Mouse (Mus musculus): ENCODE measurements around the gene Rwdd3.

Gene Rwdd3

GRCm38 (mm10) chr3:121171243-121171871 is at the start of gene Rwdd3:
Gene Rwdd3, minus strand, starts transcription at chr3:121171695.
- in situ Hi-C loops (cut with MboI, MseI): loop anchor here (5.0 to 10.0 kb wide), 3 partner anchors 121 to 563 kb away; partner anchors contain the start of genes Alg14 and Cnn3

- in situ Hi-C loops (cut with MboI, MseI): no loop called here
These were observed 45.5 kb upstream of the Rwdd3 start for GRCm38 (mm10) chr3:121217011-121217410.

DNA sequence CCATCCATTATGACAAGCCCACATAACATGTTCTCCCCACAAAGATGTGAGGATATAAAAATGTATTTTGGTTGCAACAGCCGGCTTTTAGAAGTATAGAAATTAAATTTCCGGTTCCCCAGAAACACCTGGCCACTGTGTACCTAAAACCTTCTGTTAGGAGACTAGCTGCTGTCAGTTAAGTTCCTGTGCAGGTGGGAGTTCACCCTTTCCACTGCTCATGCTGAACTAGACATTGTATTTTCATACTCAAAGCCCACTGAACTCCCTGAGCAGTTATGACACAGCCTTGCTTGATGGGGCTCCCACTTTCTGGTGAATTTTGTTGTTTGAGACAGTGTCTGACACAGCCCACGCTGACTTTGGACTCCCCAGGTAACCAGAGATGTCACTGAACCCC is 42.0 kb upstream of the Rwdd3 start:
- in situ Hi-C loops (cut with MboI, MseI): no loop called here

DNA sequence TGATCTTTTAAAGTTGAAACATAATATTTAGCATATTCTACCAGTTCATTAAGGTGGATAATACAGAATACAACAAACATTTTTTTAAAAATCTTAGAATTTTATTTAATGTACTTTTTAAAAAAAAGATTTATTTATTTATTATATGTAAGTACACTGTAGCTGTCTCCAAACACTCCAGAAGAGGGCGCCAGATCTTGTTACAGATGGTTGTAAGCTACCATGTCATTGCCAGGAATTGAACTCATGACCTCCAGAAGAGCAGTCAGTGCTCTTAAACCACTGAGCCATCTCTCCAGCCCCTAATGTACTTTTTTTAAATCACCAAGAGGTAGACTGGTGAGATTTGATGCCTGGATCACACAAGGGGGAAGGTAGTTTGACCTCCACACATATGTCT is 40.7 kb upstream of the Rwdd3 start:
- in situ Hi-C loops (cut with MboI, MseI): no loop called here

DNA sequence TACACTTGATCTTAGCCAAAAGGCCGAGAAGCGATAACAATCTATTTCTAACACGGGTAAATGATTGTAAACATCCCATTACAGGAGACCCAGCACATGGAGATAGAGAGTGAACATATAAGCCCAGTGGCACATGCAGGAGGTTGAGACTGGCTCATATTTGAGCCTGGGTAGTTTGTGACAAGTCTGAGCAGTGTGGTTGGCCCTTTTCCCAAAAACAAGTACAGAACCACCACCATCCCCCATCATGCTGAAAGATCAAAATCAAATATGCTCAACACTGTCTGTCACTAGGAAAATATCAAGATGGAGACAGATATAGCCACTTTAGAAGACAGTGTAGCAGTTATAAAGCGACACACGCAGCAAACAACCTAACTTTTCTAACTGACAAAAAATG is 37.5 kb upstream of the Rwdd3 start:
- in situ Hi-C loops (cut with MboI, MseI): no loop called here

GRCm38 (mm10) chr3:121206202-121206882 is 34.8 kb upstream of the Rwdd3 start:
- in situ Hi-C loops (cut with MboI, MseI): no loop called here

DNA sequence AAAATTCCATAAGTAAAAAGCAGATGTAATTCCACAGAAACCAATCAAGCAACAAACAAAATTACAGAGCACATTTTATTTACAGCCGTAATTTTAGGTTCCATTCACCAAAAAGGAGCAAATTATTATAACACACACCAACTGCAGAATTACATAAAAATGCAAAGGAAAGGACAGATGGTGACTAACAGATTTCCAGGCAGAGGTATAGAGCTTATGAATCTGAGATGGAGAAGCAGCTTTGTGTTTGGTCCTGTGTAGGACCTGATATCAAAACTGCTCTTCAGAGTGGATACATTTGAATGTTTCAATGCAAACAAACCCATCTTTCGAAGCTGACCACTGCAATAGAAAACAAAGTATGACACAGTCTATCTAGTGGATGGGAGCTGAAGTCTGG is 31.1 kb upstream of the Rwdd3 start:
- in situ Hi-C loops (cut with MboI, MseI): no loop called here

GRCm38 (mm10) chr3:121201012-121201747 is 29.7 kb upstream of the Rwdd3 start:
- in situ Hi-C loops (cut with MboI, MseI): no loop called here

DNA sequence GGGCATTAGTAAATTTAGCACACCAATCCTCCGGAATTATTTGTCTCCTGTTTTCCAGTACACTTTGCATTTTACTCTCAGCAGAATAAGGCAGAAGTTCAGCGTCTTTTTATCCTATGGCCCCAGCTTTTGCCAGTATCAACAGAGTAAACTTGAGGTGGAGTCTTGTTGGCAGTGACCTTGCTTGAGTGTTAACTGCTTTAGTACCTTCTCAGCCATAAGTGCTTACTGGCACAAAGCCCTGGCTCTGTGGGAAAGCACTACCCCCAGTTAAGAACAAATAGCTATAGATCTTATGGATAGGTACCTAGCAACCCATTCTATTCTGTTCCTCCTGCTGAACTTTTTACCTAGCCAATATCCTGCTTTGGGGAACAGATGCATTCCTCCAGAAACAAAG is 17.7 kb upstream of the Rwdd3 start:
- in situ Hi-C loops (cut with MboI, MseI): no loop called here

DNA sequence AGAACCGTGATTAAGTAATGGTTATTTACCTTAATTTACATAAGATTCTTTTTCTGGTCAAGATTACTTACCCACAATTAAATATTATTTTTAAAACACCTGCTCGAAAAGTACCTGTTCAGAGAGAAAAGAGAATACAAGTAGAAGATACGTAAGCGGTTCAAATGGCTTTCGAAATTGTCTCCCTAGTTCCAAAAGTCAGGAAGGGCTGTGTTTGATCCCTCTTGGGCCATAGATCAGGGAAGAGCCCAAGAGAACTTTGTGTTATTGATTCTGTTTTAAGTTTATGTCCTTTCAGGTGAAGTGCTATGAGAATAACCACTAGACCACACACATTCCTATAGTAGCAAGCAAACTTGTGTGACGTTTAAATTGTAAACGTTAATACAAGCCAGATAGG is 16.0 kb upstream of the Rwdd3 start:
- in situ Hi-C loops (cut with MboI, MseI): no loop called here

GRCm38 (mm10) chr3:121186925-121187324 is 15.4 kb upstream of the Rwdd3 start:
- in situ Hi-C loops (cut with MboI, MseI): no loop called here

- in situ Hi-C loops (cut with MboI, MseI): no loop called here
These were observed 13.7 kb upstream of the Rwdd3 start for GRCm38 (mm10) chr3:121185197-121185596.

GRCm38 (mm10) chr3:121176011-121176410 is 4.5 kb upstream of the Rwdd3 start:
- in situ Hi-C loops (cut with MboI, MseI): loop anchor here (10.0 kb wide), 1 partner anchor 559 kb away; no protein-coding TSS in a partner anchor

DNA sequence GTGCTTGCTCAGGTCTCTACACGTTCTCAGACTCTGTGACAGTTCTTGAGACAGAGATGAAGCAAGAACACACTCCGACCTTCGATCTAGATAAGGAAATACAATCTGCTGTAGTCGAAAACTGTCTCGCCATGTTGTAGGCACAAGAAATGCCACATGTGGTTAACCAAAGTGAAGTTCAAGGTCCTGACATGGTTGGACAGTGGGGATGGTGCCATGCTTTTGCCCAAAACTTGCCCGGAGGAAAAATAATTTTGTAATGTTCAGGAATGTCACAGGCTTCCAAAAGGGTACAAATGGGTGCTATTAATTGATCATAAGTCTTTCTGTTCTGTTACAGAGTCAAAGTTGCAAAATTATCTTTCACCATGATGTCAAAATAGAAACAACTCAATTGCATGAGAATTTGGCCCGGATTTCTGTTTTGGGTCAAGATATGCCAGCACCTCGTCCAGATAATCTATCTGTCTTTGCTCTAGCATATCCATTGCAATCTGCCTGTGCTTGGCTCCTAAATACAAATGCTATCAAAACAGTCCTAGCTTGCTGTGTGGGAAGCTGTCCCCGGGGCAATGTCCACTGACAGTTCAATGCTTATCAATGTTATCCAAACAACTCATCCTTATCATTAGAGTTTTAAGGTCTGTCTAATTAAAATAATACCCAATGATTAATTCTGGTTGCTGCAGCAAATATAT is 2.9 kb upstream of the Rwdd3 start:
- in situ Hi-C loops (cut with MboI, MseI): loop anchor here (5.0 to 10.0 kb wide), 3 partner anchors 118 to 560 kb away; partner anchors contain the start of genes Alg14 and Cnn3

DNA sequence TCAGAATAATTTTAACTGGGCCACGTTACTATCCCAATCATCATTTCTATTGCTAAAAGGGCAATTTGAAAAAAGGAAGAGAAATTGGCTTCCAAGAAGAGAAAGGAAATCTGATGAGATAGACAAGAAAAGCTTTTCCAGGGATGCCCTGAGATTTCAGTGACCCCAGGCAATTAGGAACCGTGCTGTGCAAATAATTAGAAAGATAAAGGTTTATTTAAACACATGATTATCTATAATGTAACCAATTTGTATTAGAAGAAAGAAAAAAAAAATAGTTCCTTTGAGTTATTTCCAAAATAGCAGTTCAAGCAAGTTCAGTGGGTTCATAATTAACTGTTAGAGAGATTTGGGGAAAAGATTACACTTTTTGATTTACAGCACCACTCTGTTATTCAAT is 1.2 kb upstream of the Rwdd3 start:
- in situ Hi-C loops (cut with MboI, MseI): loop anchor here (5.0 to 10.0 kb wide), 3 partner anchors 120 to 562 kb away; partner anchors contain the start of genes Alg14 and Cnn3

GRCm38 (mm10) chr3:121171872-121172265 is 374 bp upstream of the Rwdd3 start:
- in situ Hi-C loops (cut with MboI, MseI): loop anchor here (5.0 to 10.0 kb wide), 3 partner anchors 120 to 563 kb away; partner anchors contain the start of genes Alg14 and Cnn3

DNA sequence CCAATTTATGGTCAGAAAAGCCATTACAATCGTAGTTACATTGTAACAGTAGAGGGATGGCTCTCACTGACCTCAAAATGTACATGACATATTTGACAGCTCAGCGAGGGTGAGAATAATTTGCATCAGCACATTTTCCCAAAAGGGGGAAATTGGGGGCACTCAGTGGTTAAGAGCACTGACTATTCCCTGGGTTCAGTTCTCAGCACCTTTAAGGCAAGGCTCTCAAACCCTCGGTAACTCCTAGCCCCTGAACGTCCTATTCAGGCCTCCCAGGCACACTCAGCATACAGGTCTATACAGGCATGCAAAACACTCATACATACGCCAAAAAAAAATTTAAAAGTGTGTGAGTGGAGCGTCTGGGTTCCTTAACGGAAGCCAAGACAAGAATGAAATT is 864 bp downstream of the Rwdd3 start:
- in situ Hi-C loops (cut with MboI, MseI): loop anchor here (5.0 to 10.0 kb wide), 3 partner anchors 122 to 564 kb away; partner anchors contain the start of genes Alg14 and Cnn3

- in situ Hi-C loops (cut with MboI, MseI): loop anchor here (10.0 kb wide), 2 partner anchors 335 to 1385 kb away; partner anchors contain the start of gene Ptbp2
These were observed 2.2 kb downstream of the Rwdd3 start for GRCm38 (mm10) chr3:121169092-121169942.

DNA sequence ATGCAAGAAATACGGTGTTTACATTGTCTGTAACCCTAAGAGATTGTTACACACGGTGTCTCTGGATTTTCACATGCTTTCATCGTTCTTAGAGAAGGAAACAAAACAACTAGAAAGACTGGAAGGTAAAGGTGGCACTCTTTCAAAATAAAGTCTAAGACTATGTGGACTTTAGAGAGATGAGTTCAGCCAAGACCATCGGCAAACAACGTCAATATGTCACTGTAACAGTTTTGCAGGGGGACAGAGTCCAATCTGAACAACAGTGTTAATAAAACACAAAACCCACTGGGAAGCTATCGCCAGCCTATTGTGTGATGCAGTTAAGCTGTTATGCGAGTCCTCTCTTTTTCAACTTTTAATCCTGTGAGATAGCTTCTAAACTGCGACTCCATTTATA is 2.9 kb downstream of the Rwdd3 start:
- in situ Hi-C loops (cut with MboI, MseI): loop anchor here (10.0 kb wide), 2 partner anchors 336 to 1384 kb away; partner anchors contain the start of gene Ptbp2

DNA sequence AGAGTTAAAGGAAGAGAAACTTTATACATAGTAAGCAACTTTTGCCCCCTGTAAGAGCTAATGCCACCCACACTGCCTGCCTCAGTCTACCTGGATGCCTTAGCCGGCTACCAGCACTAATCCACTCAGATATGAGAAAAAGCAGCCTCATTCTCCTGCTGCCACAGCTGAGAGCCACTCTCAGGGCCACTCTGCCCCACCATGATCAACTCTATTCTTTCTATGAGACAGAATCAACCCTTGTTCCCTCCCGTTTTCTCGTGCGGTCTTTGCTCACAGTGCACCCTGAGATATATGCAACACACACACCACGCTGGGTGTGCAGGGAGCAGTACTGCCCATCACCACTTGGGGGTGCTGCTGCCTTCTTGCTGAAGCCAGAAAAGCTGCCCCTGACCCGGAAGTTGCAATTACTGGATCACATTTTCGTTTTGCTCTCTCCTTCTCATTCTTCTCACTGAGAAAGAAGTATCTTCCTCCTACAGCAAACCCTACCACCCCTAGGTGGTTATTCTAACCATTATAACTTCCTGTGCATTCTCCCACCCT is 8.2 kb downstream of the Rwdd3 start:
- in situ Hi-C loops (cut with MboI, MseI): loop anchor here (10.0 kb wide), 2 partner anchors 341 to 1379 kb away; partner anchors contain the start of gene Ptbp2

All from regulatory T cell (primary cell).